Mouse (Mus musculus) forelimb bud, embryonic 11.5 days (tissue): ENCODE measurements at regions not wholly inside any gene's neighbourhood (a gene's known extent, or its start where the extent isn't known, plus 50 kb on each side); places are given as distances from the start of the nearest gene placed in this dataset.
A peak's percentile ranks its signal among the peaks of the same experiment; 100 is the strongest.

Experiments
- DNase-seq: peaks from one replicate; pipeline ENCODE4 v3.0.0-alpha.2; 2012; ENCODE audit warnings: low read depth, low spot score

DNA sequence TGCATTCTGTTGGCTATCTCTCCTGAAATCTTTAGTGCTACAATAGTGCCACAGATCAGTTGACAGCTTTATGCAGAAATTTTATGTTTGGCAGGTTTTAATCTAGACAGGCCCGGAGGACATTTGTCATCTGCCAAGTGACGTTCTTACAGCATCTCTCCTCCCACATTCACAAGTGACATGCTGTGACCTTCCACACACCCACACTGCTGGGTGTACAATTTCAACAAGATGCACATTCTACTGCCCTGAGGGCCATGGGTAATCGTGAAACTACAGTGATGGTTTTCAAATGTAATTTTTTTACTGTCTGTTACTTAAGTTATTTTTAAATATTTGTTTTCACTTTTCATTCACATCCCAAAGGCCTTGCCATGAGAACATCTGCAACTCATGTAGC, 639.2 kb upstream of the Gm11114 start:
- DNase-seq, result peak; percentile 11

DNA sequence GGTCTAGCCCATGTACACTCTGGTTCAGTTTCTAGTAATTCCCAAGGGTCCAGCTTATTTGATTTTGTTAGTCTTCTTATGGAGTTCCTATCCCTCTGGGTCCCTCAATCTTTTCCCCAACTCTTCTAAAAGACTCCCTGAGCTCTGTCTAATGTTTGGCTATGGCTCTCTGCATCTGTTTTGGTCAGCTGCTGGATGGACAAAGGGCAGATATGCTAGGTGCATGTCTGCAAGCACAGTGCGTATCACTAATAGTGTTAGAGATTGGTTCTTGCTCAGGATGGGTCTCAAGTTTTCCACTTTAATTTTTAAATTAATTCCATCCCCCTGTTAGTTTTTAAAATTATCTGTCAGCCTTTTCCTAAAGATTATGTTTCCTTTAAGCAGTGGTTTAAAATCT, 634.2 kb upstream of the Gm11114 start:
- no peak for DNase-seq

DNA sequence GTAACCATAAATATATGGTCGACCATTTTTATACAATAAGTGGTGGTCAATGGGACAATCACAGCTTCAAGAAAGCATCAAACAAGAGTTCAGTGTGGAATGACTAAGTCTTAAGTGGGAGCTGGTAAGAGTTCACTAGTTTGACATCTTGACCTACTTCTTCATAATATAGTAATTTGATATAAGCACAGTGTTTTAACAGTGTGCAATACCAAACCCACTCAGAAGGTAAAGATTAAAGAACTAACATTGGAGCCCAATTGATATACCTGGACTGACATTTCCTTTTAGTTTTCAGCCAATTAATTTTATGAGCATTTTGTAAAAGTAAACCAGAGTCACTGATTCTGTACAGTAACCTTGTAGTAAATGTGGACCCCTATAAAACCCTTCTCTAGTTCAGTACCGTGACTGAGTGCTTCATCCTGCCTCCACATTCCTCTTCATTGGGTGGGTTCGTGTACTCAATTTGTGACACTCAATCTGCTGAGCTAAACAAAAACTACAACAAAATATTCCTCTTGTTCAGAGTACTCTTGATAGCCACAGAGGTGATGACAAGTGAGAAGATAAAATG, 593.9 kb upstream of the Gm11114 start:
- no peak for DNase-seq

DNA sequence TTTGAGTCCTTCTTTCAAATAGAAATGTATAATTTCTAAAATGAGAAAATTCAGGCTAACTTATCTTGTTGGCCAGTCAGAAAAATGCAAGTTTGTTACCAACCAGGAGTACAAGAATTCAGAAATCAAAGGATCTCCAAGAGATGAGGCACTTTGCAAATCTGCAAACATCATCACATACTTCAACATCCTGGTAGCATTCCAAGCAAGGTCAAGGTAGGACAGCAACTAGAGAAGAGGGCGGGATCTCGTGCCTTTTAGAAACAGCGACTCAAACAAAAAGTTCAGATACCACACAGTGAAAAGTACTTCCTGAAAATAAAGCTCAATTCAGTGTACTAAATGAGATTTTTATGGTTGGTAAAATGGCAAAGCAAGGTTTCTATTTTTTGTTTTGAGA, 593.2 kb upstream of the Gm11114 start:
- DNase-seq, result no peak

DNA sequence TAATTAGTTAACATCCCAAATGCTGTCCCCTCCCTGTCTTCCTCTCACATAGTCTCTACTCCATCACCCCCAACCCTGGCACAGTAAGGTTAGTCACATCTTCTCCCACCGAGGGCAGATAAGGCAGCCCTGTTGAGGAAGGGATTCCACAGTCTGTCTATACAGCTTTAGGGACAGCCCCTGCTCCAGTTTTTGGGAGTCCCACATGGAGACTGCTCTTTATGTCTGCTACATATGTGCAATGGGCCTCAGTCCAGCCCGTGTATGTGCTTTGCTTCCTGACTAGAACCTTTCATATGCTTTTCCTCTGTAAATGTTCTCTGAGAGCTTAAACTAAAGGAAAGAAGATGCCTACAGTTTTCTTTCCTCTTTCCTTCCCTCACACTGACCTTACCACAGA, 592.1 kb upstream of the Gm11114 start:
- DNase-seq, result no peak

DNA sequence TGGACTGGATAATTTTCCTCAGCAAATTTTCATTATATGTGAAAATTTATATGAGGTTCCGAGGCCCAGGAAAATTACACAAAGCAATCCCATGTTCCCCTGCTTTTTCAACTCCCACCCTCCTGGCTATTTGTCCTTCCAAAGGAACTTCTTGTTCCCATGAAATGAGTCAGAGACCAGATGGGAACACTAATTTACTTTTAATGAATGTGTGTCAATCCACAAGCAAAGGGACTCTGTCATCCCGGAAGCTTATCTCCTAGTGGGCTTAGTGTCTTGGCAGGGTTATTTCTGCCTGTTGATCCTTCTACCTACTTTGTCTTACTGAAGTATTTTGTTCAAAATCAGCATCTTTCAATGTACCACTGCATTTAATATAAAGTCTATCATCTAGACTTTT, 573.3 kb upstream of the Gm11114 start:
- DNase-seq, result no peak

DNA sequence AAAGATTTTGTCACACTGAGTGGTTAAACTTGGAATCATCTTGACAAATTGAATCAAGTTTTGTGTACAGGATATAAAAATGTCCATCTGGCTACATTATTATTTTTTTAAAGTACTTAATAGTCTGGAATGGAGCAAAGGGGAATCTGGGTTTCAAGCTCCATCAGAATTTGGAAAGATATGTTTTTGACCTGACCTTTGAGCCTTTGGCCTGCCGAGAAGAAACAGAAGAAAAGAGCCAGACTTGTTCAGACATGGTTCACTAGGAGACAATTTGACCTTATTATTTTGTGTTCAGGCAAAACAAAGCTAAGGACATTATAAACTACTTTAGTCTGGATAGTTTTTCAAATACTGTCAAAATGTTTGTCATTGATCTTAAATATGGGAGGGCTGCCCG, 572.2 kb upstream of the Gm11114 start:
- DNase-seq, result no peak

DNA sequence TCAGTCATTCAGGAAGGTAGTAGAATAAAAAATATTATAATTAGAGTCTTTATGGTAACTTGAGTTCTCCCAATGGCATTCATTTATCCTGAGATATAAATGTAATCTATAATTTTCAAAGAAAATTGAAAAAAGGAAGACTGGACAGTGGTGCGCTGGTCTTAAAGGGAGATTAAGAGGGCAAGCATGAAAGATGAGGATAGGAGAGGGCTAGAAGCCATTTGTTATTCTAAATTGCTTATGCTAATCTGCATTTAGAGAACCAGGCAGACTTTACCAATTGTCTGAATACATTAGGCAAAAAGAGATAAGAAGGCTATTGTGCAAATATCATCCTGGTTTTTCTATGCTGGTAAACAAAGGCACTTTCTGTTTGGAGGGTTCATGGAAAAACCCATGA, 558.2 kb upstream of the Gm11114 start:
- DNase-seq, result no peak

DNA sequence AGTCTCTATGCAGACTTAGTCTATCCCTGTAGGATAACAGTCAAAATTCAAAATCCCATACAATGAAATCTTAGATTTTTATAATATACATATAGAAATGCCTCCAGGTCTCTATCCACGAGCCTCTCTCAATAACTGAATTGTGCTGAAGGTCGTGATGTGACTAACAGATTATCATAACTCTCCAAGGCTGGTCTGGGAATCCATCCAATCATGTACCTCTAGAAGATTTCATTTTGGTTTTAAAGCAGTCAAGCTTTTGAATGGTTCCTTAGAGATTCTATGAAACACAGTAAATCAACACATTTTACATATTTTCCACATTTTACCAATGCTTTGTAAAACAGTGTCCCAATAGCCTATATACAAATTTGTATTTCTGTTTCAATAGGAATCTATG, 557.7 kb upstream of the Gm11114 start:
- DNase-seq, result no peak

DNA sequence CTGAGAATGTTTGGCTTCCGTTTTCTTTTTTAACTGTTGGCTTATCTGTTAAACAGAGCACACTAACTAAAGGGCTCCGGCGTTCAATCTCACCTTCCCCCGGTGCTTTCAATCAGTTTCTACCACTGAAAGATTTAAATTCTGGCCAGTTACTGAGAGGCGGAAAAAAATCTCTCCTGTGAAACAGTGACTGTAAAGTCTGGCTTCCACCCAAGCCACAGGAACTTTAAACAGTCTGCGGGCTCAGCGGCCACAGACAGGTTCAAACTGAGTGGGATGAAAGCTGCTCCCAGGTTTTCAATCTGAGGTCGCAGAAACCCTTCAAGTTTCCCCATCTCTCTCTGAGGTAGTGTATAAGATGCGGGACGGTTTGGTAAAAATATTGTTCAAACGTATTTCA, 538.2 kb upstream of the Gm11114 start:
- no peak for DNase-seq

DNA sequence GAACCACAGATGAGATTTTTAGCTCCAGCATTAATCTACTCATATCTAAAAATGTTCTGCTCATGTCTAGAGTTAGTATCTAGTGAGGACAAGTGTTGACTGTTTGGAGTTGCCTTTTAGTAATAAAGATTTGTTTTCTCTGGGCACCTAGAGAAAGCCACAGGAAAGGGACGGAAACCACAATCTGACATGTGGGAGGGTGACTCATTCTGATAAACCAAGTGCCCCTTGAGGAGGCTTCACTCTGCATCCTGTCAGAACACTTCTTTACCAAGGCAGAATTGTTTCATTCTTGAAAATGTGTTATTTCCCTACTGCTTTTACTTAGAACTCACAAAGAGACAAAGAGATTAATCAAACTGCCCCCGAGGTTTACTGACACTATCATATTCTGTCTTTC, 537.4 kb upstream of the Gm11114 start:
- no peak for DNase-seq

DNA sequence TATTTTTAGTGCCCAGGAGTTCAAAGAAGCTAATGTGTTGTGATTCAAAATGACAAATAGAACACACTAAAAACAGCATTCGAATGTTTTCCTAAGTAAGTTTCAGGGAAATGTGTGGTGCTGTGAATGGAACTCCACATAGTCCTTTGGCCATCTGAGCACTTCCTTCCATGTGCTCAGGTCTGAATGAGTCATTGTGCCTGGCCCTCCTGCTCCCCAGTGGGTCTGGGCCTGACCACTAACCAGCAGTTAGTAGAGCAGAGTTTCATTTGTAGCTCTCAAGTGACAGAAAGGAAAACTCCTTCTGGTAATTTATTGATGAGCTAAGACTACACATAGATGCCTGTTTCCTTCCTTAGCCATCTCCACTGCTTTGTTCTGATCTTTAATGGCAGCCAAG, 533.4 kb upstream of the Gm11114 start:
- DNase-seq, result no peak

DNA sequence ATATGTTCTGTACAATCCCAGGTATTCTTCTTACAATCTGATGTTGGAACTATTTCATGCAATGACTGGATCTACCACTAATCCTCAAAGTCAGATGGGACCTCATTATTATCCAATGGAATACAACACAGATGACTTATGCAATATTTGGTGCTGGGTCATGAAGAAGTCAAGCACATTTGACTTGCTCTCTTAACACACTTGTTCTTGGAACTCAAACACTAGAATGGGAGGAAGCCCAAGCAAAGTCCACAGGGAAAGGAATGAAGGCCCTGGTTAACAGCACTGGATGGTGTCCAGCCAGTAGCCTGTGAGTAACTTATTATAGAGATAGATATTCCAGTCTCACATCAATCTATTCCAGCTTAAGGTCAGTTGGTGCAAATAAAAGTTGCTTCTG, 486.8 kb upstream of the Gm11114 start:
- DNase-seq, result no peak

DNA sequence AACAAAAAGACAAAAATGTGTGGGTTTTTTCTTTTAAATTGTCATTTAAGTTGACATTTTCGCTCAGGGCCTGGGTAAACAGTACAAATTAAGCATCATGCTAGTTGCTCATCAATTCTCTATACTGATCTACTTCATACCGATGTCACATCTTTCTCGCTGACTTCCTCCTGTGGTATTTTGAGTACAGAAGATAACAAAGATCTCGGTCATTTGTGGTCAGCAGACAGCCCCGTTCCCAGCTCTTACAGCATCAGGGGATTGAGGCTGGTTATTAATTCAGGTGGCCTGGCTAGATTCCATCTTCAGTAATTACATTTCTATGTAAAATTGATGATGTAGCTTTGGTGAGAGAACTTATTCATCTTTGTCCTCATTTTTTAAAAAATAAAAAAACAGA, 483.6 kb upstream of the Gm11114 start:
- DNase-seq, result no peak

DNA sequence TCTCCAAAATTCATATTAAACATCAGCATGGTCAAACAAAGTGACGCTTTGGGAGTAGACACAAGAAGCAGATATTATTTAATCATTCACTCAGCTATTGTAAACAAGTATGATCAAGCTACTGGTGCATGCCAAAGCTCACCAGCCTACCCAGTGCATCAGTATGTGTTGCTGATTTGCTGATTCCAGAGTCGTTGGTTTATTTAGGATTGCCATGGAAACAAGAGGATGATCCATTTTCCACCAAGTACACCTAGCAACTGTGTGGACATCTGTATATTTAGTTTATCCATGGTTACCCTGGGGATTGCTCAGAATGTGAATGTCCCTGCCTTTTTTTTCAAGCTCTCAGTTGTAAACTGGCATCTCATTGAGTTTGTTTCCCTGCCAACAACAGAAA, 481.9 kb upstream of the Gm11114 start:
- no peak for DNase-seq

DNA sequence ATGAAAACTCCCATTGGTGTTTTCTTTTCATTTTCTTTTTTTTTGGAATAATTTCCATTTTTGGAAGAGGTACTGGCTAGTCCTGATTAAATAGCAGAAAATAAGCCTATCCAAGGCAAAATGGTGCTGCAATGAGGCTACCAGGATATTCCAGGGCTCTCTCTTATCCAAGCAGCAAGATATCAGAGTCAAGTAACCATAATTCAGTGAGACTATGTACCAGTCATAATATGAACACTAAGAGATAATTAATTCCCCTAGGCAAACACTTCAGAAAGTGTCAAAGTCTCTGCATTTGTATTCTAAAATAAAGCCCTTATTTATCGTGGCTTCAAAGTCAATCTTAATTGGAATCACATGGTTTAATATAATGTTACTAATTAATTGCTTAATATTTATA, 475.1 kb upstream of the Gm11114 start:
- DNase-seq, result no peak

DNA sequence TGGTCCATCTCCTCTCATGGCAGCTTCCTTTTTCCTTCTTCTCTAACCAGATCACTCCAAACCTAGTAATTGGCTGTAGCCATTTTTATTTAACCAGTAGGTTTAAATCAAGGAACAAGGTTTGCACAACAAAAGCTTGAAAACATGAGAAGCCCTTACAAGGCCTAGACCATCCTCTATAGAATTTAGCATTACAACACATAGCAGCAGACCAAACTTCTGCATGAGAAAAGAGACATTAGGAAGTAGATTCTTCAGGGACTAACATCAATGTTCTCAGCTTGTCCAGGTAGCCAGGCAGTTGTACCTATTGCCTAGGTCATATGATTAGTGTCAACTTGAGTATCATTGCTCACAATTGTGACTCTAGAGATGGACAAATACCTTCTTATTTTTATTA, 468.6 kb upstream of the Gm11114 start:
- no peak for DNase-seq

DNA sequence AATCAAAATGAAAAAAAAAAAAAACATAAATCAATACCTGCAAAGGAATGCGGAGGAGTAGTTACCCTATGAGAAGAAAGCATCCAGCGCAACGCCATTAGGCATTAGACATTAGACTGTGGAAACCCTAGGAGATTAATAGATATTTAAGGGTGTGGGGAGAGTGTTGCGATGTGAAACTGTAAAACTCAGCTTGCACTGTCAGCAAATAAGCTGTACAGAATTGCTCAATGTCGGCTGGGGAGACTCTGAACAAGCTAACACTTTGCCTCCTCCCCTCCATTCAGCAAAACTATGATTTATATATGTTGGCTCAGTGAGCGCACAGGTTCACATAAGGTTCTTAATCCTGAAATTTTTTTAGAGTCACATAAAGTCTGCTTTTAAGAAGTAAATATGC, 451.0 kb upstream of the Gm11114 start:
- DNase-seq, result peak; percentile 18

DNA sequence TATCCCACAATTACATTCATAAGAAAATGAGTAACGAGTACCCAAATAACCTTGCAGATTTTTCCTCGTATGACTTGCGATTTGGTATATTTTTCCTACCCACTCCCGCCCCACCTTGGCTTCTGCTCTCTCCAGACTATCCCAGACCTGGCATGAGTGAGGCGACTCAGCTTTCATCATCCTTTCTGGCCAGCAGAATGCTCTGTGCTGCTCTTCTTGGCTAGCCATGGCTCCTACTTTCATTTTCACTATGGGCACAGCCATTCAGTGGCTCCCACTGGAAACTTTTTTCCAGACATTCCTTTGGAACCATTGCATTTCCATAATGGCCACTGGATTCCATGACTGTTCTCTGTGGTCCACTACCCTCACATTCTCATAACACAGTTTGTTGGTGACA, 449.1 kb upstream of the Gm11114 start:
- no peak for DNase-seq

DNA sequence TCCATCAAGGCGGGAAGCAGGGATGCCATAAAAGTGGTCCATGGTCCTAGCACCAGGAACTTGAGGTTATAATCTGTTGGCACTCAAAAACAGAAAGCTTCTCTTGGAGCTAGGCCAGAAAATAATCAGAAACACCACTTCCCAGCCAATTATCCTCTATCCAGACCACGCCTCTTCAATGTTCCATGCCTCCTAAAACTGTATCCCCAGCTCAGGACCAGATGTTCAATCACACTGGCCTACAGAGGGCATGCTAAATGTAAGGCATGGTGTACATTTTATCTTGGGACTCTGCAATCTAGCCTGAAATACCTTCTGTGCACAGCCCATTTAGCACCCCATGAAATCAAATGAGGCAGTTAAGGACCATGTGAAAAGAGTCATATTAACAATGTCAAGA, 418.4 kb upstream of the Gm11114 start:
- DNase-seq, result peak; percentile 53

DNA sequence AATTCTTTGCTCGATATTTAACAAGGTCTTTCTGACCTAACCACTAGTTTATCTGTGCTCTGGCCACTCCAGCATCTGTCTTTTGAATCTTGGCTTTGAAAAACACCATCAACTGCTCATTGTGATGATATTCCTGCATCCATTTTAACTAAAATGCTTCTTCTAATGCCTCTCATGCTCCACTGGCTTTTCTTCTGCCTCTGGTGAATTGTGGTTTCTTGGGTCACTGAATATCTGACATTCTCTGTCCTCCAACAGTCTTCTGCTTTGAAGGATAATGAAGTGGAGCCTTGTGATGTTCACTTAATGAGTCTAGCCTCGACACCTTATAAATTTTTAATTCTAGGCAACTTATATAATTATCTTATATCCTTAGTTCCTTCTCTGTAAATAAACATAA, 416.5 kb upstream of the Gm11114 start:
- DNase-seq, result no peak

DNA sequence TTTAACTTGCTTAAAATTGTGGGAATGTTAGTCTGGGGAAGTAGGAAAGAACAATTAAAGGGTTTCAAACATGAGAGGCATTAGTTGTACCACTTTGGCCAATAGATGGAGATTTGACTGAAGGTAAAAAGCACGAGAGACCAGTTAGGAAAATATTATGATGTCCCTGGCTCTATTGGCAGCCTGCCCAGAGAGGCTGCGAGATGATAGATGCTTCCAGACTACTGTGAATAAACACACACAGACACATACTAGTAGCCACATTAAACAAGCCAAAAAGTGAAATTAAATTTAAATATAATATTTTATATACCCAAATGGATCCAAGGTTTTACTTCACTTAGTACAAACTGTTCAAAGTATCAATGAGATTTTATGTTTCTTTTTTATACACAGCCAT, 411.9 kb upstream of the Gm11114 start:
- DNase-seq, result no peak

DNA sequence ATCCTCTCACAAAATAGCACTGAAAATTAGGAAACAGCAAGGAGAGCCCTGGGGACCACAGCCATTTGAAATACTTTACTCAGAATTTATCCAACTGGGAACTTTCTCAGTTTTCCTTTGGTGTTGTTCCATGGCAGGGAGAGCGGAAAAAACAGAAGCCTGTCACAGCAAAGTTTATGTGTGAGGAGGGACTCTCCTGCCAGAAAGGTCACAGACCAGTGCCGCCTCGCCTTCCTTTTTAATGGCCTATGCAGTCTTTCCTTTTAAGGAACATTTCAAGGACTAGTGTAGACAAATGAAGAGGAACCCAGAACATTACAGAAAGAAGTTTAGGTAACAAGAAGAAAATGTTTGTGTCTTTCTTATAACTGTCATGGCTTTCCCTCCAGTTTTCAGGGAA, 406.3 kb upstream of the Gm11114 start:
- DNase-seq, result no peak

DNA sequence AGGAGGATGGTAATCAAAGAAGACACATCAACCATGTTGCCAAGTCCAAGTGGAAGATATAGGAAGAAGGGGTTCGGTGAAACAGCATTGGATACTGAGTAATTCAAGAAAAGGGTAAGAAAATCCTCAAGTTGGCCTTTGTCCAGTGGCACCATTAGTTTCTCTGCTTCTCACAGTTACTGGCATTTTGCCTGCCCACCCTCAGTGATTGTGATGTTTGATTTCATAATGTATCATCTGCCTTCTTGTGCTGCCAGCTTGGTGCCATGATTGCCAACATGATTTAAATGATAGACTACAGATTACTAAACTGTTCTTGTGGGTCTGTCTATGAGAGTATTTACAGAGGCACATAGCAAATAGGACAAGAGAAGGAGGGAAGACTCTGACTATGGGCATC, 399.3 kb upstream of the Gm11114 start:
- no peak for DNase-seq

DNA sequence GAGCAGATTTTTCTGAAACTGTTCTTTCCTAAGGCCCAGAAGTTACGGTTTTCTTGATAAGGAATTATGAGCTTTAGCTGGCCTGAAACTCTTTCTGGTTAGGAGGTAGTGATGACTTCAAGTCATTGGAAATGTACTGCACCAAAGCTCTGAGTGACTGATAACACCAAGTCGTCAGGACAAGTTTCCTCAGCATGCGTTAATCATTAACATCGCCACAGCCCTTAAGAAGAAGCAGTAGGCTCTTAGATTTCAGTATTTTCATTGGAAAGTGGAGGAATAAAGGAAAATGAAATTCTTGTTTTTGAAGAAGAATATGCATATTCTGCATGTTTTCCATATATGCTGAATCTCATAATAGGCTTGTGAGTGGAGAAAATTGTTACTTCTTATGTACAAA, 390.3 kb upstream of the Gm11114 start:
- DNase-seq, result no peak
